Mouse (Mus musculus) lung, postnatal 10 days (tissue): Measurements from ENCODE around the gene Gm21983.

Experiments used
- DNase-seq: peaks from one replicate; pipeline ENCODE4 v3.0.0; 2021

Gm21983 gene

DNA sequence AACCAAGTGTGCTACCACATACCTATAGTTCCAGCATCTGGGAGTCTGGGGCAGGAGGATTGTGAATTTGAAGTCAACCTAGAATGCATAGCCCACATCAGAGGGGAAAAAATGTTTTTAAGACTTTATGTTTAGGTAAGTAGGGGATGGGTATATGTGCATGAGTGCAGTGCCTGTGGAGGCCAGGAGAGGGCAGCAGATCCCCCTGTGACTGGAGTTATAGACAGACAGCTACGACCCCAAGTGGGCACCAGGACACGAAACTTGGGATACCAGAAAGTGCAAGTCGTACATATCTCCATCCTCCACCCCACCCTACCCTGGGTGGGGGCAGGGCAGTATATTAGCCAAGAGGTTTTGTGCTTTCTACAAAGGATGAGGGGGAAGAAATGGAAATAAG is 4.1 kb upstream of the Gm21983 start:
- DNase-seq = no peak

DNA sequence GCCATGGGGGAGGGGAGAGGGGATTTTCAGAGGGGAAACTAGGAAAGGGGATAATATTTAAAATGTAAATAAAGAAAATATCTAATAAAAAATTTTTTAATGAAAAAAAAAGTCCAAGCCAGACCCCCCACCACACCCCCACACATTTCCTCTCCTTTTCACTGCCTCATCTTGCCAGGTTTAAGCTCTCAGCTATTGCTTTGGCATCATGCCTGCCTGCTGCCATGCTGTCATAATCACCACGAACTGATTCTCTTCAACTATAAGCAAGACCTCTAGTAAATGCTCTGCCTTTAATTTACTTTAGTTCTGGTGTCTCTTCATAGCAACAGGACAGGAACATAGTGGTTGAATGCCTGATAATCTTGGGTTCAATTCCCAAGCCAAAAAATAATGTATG is 1.6 kb upstream of the Gm21983 start:
- DNase-seq = no peak

DNA sequence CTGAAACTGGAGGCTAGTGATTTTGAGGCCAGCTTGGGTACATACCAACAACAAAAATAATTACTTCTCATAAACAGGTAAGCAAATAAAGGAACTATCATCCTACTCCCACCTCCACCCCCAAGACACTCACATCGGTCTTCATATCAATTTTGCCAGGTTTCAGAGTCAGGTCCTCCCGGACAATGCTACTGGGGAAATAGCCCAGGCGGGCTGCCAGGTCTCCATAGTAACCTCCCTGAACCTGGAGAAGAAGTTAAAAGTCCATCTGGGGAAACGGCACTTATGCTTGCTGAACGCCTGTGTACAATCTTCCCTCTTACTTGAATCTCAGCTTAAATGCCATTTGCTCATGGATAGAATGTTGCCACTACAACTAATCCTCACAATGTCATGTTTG is 850 bp downstream of the Gm21983 start:
- DNase-seq = peak; percentile 61

DNA sequence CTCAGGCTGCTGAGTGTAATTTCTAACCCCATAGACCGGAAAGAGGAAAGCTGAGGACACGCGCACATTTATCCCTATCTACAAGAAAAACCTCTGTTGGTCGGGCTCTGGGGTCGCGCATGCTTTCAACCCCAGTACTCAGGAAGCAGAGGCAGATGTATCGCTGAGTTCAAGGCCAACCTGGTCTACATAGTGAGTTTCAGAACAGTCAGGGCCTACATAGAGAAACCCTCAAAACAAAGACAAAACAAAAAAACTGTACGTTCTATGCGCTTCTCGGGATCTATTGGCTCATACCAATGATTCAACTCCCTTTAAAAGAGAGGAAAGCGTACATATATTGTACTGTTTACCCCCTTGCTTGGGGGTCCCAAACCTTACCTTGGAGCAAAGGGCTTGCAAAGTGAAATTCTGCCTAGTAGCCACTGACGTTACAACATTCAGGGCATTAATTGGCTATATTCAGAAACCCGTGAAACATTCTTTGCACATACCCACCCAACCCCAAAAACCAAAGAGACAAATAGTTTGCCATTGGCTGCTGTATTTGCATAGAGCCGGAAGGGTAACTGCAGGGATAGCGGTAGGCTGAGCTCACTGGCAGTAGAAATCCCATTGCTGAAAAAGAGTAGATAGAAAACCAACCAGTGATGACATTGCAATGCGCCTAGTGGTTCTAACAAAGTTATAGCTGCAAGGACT is 1.5 kb downstream of the Gm21983 start:
- DNase-seq = no peak

DNA sequence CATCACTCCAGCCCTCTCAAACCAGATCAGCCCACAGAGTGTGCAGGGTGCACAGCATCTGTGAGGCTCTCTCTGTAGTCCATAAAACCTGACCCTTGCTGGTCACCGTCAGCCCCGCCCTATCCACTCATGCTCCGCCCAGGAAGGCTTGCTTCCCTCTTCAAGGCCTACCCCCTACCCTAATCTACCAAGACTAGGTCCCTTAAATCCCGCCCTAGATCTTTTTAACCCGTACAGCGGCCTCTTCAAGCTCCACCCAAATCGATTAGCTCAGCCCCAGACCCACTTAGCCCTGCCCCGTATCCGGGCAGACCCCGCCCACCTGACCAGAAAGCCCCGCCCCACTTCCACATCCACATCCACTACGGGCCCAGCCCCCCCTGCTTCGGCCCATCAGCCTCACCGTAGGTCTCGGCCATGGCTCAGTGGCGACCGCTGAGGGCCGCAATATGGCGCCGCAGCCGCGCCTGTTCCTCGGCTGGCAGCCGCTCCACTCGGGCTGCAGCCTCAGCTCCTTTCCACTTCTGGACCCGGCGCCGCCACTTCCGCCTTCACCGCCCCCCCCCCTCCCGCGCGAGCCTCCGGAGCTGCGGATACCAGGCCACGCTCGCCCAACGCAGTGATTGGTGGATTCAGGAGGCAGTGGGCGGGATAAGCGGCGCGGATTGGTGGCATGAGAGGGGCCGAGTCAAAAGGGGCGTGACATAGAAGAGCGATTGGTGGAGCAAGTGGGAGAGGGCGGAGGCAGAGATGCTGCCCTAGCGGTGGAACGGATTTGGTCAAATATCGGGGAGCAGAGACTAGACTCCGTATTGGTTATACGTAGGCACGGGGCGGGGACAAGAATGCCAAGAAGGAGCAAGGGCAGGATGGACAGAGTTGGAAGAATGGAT is 2.3 kb downstream of the Gm21983 start, which contains the start of gene Rab4b:
TSS of gene Rab4b (minus strand) at position 573 of the 893 bp plus-strand sequence.
- DNase-seq = peak; percentile 100

- DNase-seq = no peak
Measured at GRCm38 (mm10) chr7:27177942-27178323, 3.0 kb downstream of the Gm21983 start.

DNA sequence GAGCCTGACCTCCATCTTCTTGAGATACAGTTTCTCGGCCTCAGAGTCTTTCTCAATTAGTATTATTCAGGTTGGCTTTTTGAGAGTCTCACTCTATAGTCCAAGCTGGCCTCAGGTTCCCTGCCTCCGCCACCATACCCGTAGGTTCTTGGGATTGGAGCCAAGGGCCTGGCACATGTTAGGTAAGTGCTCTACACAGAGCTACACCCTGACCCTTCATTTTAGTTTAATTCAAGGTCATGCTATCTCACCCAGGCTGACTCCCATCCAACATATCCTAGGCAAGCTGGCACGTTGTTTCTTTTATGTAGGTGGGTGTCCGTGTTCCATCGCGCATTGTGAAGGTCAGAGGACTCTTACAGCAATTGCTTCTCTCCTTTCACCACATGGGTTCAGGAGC is 6.0 kb downstream of the Gm21983 start:
- no peak for DNase-seq

DNA sequence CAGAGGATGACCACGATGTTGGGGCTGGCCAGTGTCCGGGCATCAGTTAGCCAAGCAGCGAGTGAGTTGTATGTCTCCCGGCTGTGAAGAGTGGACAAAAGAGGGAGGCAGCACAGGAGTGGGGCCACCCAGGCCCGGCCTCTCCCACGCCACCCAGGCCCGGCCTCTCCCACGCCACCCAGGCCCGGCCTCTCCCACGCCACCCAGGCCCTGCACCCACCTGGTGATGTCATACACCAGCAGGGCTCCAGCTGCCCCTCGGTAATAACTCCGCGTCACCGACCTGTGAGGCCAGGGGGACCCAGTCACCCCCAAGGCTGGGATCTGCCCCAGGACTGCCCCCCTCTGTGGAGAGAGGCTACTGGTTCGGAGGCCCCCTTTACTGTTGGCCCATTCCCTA is 6.4 kb downstream of the Gm21983 start:
- no peak for DNase-seq

DNA sequence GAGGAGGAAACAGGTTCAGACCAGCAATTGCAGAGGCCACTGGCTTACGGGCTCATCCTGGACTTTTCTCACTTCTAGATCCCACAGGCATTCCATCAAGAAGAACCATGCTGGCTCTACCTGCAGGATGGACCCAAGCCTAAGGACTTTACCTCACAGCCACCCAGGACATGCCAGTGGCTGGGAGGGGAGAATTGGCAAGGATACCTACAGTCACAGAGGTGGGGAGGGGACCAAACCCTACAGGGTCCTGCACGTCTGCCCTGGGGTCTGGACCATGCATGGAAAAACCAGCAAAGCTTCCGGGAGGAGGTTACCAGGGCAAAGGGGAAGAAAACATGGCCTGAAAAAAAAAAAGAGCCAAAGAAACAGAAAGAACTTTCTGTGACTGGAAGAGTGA is 9.9 kb downstream of the Gm21983 start:
- DNase-seq = no peak

- no peak for DNase-seq
Measured at GRCm38 (mm10) chr7:27168371-27168770, 12.5 kb downstream of the Gm21983 start.

- no peak for DNase-seq
Measured at GRCm38 (mm10) chr7:27167475-27168094, 13.3 kb downstream of the Gm21983 start.

DNA sequence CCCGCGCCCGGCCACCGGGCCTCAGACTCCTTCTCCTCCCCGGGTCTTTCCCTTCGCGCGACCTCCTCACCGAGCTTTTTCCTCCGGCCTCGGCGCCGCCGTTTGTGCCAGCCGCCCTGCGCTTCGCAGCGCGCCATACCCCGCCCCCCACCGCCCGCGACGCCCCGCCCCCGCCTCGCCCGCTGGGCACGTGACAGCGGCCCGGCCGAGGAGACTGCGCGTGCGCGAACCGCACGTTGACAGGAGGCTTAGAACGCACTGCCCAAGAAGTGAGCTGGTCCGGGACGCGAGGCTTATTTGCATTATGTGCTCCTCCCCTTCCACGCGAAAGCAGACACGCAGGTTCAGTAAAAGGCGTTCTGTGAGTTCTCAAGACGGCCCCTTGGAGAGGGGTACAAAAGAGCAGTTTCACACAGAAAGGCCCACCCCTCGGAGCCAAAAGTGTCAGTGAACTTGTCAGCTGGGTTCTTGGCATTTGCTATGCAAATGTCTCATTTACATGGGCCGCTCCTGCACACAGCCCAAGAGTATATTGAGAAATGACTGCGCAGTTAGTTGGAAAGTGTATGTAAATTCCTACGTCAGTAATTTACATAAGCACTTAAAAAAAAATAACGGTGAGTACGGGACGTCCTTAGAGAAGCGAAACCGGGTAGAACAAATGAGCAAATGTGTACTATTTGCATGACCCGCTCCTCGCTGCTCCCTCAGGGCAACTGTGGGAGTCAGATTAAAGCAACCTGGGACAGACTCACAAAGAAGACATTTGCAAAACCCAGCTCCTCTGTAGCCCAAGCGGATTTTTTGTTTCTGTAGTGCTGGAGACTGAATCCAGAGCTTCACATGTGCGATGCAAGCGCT is 14.0 kb downstream of the Gm21983 start, which contains the start of gene Egln2:
TSS of gene Egln2 (minus strand) at position 189 of the 861 bp plus-strand sequence.
- peak; percentile 95 for DNase-seq

GRCm38 (mm10) chr7:27166229-27166613 is 14.7 kb downstream of the Gm21983 start:
- DNase-seq = peak; percentile 93

GRCm38 (mm10) chr7:27165696-27166095 is 15.2 kb downstream of the Gm21983 start:
- no peak for DNase-seq

GRCm38 (mm10) chr7:27165007-27165655 is 15.8 kb downstream of the Gm21983 start:
- no peak for DNase-seq

DNA sequence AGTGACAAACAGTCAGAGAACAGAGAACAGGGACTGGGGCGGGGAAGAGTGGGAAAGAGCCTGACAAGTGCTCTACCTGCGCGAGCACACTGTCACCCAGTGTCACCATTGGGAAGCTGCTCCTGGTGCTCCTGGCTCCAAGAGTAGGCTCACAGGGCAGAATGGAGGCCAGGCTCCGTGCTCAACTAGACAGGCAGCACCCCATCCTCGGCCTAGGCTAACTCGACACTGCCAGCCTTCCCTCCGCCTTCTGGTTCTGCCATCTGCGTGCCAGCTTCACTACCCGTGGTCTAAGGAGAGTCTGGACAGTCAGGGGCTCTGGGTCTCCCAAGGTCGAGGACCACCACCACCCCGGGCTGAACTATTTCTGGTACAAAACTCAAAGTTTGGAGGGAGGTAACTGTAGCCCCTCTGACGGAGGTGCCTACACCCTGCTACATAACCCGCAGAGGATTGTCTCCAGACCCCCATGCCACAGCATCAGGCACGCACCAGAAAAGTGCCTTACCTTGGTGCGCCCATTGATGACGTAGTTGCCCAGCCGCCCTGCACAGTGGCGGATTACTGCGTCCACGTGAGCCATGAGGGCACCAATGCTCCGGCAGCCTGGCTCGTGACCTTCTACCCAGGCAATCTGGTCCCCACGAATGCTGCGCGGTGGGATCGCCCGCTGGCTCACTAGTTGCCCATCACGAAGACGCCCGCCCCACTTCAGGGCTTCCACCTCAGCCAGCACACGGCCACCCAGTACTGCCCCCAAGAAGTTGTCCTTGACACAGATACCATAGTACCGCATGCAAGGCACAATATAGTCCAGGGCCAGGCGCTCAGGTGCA is 16.6 kb downstream of the Gm21983 start:
- DNase-seq = no peak

- DNase-seq = no peak
Measured at GRCm38 (mm10) chr7:27163450-27163805, 17.5 kb downstream of the Gm21983 start.

DNA sequence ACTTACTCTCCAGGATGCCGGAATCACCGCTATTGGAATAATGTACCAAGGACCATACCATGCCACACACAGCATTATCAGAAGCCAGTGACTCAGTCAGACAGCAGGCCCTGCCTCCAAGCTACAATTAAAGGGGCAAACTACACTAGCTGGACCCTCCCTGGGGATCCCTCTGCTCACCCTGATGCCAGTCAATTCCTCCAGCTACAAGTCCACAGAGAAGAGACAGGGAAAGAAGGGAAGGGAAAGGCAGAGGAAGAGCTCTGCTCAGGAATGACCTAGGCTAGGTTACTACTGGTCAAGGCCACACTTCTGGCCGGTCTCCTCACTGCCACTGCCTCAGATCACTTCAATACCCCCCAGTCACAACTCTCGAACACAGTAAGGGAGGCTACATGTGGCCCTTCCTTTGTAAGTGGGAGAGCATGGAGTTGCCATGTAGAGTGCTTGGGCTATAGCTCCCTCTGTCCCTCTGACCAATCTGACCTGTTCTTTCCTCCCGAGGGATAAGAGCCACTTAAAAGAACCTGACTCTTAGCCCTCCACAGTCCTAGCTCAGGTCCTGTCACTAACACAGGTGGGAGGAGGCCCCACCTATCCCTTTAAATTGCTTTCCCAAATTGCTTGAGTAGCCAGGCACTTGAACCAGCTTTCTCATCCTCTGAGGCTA is 18.0 kb downstream of the Gm21983 start:
- no peak for DNase-seq

- DNase-seq = no peak
Measured at GRCm38 (mm10) chr7:27161744-27162143, 19.1 kb downstream of the Gm21983 start.

DNA sequence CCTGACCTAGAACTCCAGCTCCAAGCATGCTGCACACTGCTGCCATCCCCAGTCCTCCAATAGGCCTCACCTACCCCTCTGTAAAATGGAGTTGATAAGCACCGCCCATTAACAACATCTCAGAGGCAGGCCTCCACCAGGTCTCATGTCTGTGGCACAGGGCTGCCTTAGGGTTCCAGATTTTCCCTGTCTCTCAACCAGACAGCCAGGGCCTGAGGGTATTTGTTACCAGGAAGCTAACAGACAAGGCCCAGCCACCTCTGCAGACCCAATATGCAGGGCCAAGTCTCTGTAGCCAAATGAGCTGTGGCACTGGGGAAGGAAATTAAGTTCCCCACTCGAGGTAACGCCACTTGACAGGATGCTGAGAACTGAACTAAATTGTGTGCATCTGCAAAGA is 20.0 kb downstream of the Gm21983 start:
- no peak for DNase-seq

- DNase-seq = peak; percentile 96
Measured at GRCm38 (mm10) chr7:27159882-27160281, 21.0 kb downstream of the Gm21983 start.
